Mouse (Mus musculus) embryonic fibroblast, embryonic 13.5 days (primary cell): ENCODE results near the gene Ccdc190.

Source experiments
- CTCF ChIP-seq: IDR thresholded peaks from 2 replicates; pipeline ENCODE4 v1.5.1; 2011; ENCODE audit warnings: mild to moderate bottlenecking, control low read depth, low read length, moderate library complexity, borderline replicate concordance; ENCODE audit not compliant: insufficient read depth
- POLR2A ChIP-seq: IDR thresholded peaks from 2 replicates; pipeline ENCODE4 v1.6.1; 2011; ENCODE audit warnings: low read depth, mild to moderate bottlenecking, control low read depth, low read length, moderate library complexity

DNA sequence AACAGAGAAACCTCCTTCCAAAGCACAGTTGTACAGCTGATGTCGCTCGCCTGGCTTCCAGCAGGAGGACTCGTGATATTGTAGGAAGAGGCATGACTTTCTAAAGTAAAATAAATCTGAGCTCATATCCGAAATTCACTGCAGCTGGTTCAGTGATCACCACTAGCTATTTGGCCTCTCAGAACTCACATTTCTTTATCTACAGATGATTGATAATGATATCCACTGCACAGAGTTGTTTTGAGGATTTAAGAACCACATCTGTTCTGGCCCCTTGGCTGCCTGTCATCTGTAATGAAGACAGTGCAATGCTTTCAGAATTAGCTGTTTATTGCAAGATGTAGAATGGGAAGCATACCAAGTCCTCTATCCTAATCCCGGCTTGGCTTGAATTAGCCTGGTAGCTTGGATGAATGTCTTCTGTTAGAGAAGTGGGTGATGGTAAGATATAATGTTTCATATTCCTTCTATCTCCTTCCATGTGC lies 45.3 kb upstream of the Ccdc190 start:
- no peak for TF ChIP-seq POLR2A
- no peak for TF ChIP-seq CTCF
